Mouse (Mus musculus) neural tube, embryonic 14.5 days (tissue): Measurements from ENCODE around the gene Mpg. TPM values are rescaled to one million over a fixed set of nuclear protein-coding genes. Genes with fewer than 3 reads are reported as not detected.
A peak's percentile ranks its signal among the peaks of the same experiment; 100 is the strongest.

Experiments
- ATAC-seq: fragments of 200-750 bp; cut with Nextera tagmentation; 2 replicates; pipeline ENCODE4 v1.8.0; 2017; ENCODE audit warnings: low read depth, mild to moderate bottlenecking, moderate TSS enrichment, moderate library complexity
- H3K27ac ChIP-seq: fragments of 300-500 bp; sonication (generic); 2 replicates; pipeline ENCODE4 v1.5.1; 2014; ENCODE audit warnings: low read depth, mild to moderate bottlenecking, control low read depth, low read length, moderate library complexity, mixed read lengths
- H3K27me3 ChIP-seq: fragments of 300-500 bp; sonication (generic); 2 replicates; pipeline ENCODE4 v1.6.1; 2014; ENCODE audit warnings: low read length; ENCODE audit not compliant: control insufficient read depth, insufficient read depth
- H3K36me3 ChIP-seq: fragments of 300-500 bp; sonication (generic); 2 replicates; pipeline ENCODE4 v1.6.1; 2014; ENCODE audit warnings: low read length, mixed read lengths; ENCODE audit not compliant: control insufficient read depth, insufficient read depth
- H3K4me1 ChIP-seq: fragments of 300-500 bp; sonication (generic); 2 replicates; pipeline ENCODE4 v1.6.1; 2014; ENCODE audit warnings: low read length; ENCODE audit not compliant: control insufficient read depth, insufficient read depth
- H3K4me2 ChIP-seq: fragments of 300-500 bp; sonication (generic); 2 replicates; pipeline ENCODE4 v1.6.1; 2014; ENCODE audit warnings: mild to moderate bottlenecking, low read depth, low read length, control low read depth
- H3K4me3 ChIP-seq: fragments of 300-500 bp; sonication (generic); 2 replicates; pipeline ENCODE4 v1.5.1; 2014; ENCODE audit warnings: low read depth, low read length, control low read depth, mixed read lengths
- H3K9ac ChIP-seq: fragments of 300-500 bp; sonication (generic); replicated peaks from 2 replicates; pipeline ENCODE4 v1.6.1; 2014; ENCODE audit warnings: low read depth, mild to moderate bottlenecking, control low read depth, low read length, mixed read lengths
- H3K9me3 ChIP-seq: fragments of 300-500 bp; sonication (generic); 2 replicates; pipeline ENCODE4 v1.6.1; 2016; ENCODE audit warnings: low read length; ENCODE audit not compliant: control insufficient read depth
- WGBS: fragments of 180-500 bp; shearing (Covaris S2); extraction: QIAGEN DNeasy Blood & Tissue Kit; methylation state at CpG from one replicate; pipeline ENCODE4 v1.1.7; 2014; 5-methylcytosine and 5-hydroxymethylcytosine counted together
- polyA plus RNA-seq: library from polyadenylated mRNA; unstranded; fragments of >200 nt; fragmentation: Nextera tagmentation; extraction: Ambion mirVana; gene quantifications from 2 replicates; pipeline ENCODE4 v1.2.1, GENCODE M21; 2014

Mpg gene
- polyA plus RNA-seq = 36.7 and 43.0 TPM in 2 replicates

GRCm38 (mm10) chr11:32226124-32226871, at the start of gene Mpg:
Gene Mpg, plus strand, starts transcription at chr11:32226505.
- H3K4me1 ChIP-seq = peaks cover 18% of the 10 kb centered on the region
- ATAC-seq = peak; percentile 85
- H3K9ac ChIP-seq = peak within 1 kb of the TSS; percentile 75
- peak within 1 kb of the TSS; percentile 82 for H3K4me2 ChIP-seq
- H3K4me3 ChIP-seq = peak within 1 kb of the TSS; percentile 69
- H3K27ac ChIP-seq = peak within 1 kb of the TSS; percentile 77
- no peaks in the 10 kb centered on the region for H3K9me3 ChIP-seq
- 3% methylated on average over 47 of the region's 47 CpGs for WGBS
- peaks cover 2% of the 10 kb centered on the region; the same call in 1 of the 2 replicates for H3K36me3 ChIP-seq
- H3K27me3 ChIP-seq = peaks cover 9% of the 10 kb centered on the region

GRCm38 (mm10) chr11:32178506-32178905, 47.8 kb upstream of the Mpg start:
- Histone ChIP-seq H3K9ac (no peak overlapping the region), H3K4me1 (no peaks in the 10 kb centered on the region), H3K4me3 (no peak overlapping the region), H3K9me3 (no peaks in the 10 kb centered on the region), H3K27me3 (no peaks in the 10 kb centered on the region), H3K36me3 (no peaks in the 10 kb centered on the region), H3K4me2 (no peak overlapping the region), H3K27ac (no peak overlapping the region)
- ATAC-seq = no peak
- WGBS = 95% methylated on average over 1 of the region's 1 CpGs

GRCm38 (mm10) chr11:32181246-32181645, 45.1 kb upstream of the Mpg start:
- H3K9me3 ChIP-seq = no peaks in the 10 kb centered on the region
- no peaks in the 10 kb centered on the region for H3K36me3 ChIP-seq
- H3K9ac ChIP-seq = no peak overlapping the region
- WGBS = 85% methylated on average over 4 of the region's 4 CpGs
- no peak overlapping the region for H3K4me3 ChIP-seq
- H3K4me1 ChIP-seq = no peaks in the 10 kb centered on the region
- ATAC-seq = no peak
- H3K4me2 ChIP-seq = no peak overlapping the region
- no peak overlapping the region for H3K27ac ChIP-seq
- no peaks in the 10 kb centered on the region for H3K27me3 ChIP-seq

GRCm38 (mm10) chr11:32181973-32182868, 44.1 kb upstream of the Mpg start:
- Histone ChIP-seq H3K4me2 (no peak overlapping the region), H3K4me3 (no peak overlapping the region), H3K27ac (no peak overlapping the region), H3K27me3 (no peaks in the 10 kb centered on the region), H3K4me1 (no peaks in the 10 kb centered on the region), H3K9ac (no peak overlapping the region), H3K9me3 (no peaks in the 10 kb centered on the region), H3K36me3 (no peaks in the 10 kb centered on the region)
- ATAC-seq = peak; percentile 61; the same call in 1 of the 2 replicates
- WGBS = 50% methylated on average over 24 of the region's 25 CpGs

GRCm38 (mm10) chr11:32184469-32184868, 41.8 kb upstream of the Mpg start:
- Histone ChIP-seq H3K4me2 (no peak overlapping the region), H3K27ac (no peak overlapping the region), H3K9ac (no peak overlapping the region), H3K27me3 (no peaks in the 10 kb centered on the region), H3K36me3 (no peaks in the 10 kb centered on the region), H3K9me3 (no peaks in the 10 kb centered on the region), H3K4me3 (no peak overlapping the region), H3K4me1 (no peaks in the 10 kb centered on the region)
- 91% methylated on average over 8 of the region's 8 CpGs for WGBS
- no peak for ATAC-seq

GRCm38 (mm10) chr11:32186031-32186430, 40.3 kb upstream of the Mpg start:
- Histone ChIP-seq H3K9me3 (no peaks in the 10 kb centered on the region), H3K9ac (no peak overlapping the region), H3K4me1 (no peaks in the 10 kb centered on the region), H3K4me3 (no peak overlapping the region), H3K36me3 (no peaks in the 10 kb centered on the region), H3K27me3 (no peaks in the 10 kb centered on the region), H3K27ac (no peak overlapping the region), H3K4me2 (no peak overlapping the region)
- 76% methylated on average over 3 of the region's 3 CpGs for WGBS
- ATAC-seq = no peak

GRCm38 (mm10) chr11:32187256-32187655, 39.0 kb upstream of the Mpg start:
- no peak overlapping the region for H3K9ac ChIP-seq
- no peaks in the 10 kb centered on the region for H3K4me1 ChIP-seq
- no peaks in the 10 kb centered on the region for H3K36me3 ChIP-seq
- no peaks in the 10 kb centered on the region for H3K9me3 ChIP-seq
- no peak overlapping the region for H3K4me3 ChIP-seq
- WGBS = 91% methylated on average over 4 of the region's 4 CpGs
- ATAC-seq = no peak
- no peak overlapping the region for H3K4me2 ChIP-seq
- H3K27me3 ChIP-seq = no peaks in the 10 kb centered on the region
- no peak overlapping the region for H3K27ac ChIP-seq

GRCm38 (mm10) chr11:32188881-32189280, 37.4 kb upstream of the Mpg start:
- H3K4me3 ChIP-seq = no peak overlapping the region
- H3K36me3 ChIP-seq = no peaks in the 10 kb centered on the region
- no peak overlapping the region for H3K27ac ChIP-seq
- no peaks in the 10 kb centered on the region for H3K27me3 ChIP-seq
- H3K9me3 ChIP-seq = no peaks in the 10 kb centered on the region
- H3K9ac ChIP-seq = no peak overlapping the region
- WGBS = 83% methylated on average over 12 of the region's 12 CpGs
- H3K4me1 ChIP-seq = no peaks in the 10 kb centered on the region
- ATAC-seq = no peak
- no peak overlapping the region for H3K4me2 ChIP-seq

- Histone ChIP-seq H3K36me3 (no peaks in the 10 kb centered on the region), H3K9ac (no peak overlapping the region), H3K4me3 (no peak overlapping the region), H3K9me3 (no peaks in the 10 kb centered on the region), H3K4me1 (no peaks in the 10 kb centered on the region), H3K4me2 (no peak overlapping the region), H3K27ac (no peak overlapping the region), H3K27me3 (no peaks in the 10 kb centered on the region)
- no peak for ATAC-seq
- WGBS = 68% methylated on average over 5 of the region's 5 CpGs
Observed at GRCm38 (mm10) chr11:32189434-32189833, 36.9 kb upstream of the Mpg start.
